Mouse (Mus musculus): ENCODE measurements at regions not wholly inside any gene's neighbourhood (a gene's known extent, or its start where the extent isn't known, plus 50 kb on each side); places are given as distances from the start of the nearest gene placed in this dataset.

- no peak for DNase-seq
Observed at GRCm38 (mm10) chr14:100607109-100607508, 322.6 kb upstream of the Klf12 start.

GRCm38 (mm10) chr14:100600886-100601451, 316.5 kb upstream of the Klf12 start:
- no peak for DNase-seq

- no peak for DNase-seq
Observed at GRCm38 (mm10) chr14:100570026-100570425, 285.5 kb upstream of the Klf12 start.

GRCm38 (mm10) chr14:100561884-100562283, 277.4 kb upstream of the Klf12 start:
- no peak for DNase-seq

GRCm38 (mm10) chr14:100558378-100558777, 273.9 kb upstream of the Klf12 start:
- no peak for DNase-seq

GRCm38 (mm10) chr14:100552466-100552865, 268.0 kb upstream of the Klf12 start:
- DNase-seq, result no peak

GRCm38 (mm10) chr14:100550266-100550665, 265.8 kb upstream of the Klf12 start:
- DNase-seq, result no peak

- no peak for DNase-seq
Observed at GRCm38 (mm10) chr14:100530217-100530616, 245.7 kb upstream of the Klf12 start.

GRCm38 (mm10) chr14:100529758-100530157, 245.3 kb upstream of the Klf12 start:
- no peak for DNase-seq

GRCm38 (mm10) chr14:100509396-100509795, 224.9 kb upstream of the Klf12 start:
- no peak for DNase-seq

GRCm38 (mm10) chr14:100508087-100508486, 223.6 kb upstream of the Klf12 start:
- no peak for DNase-seq

GRCm38 (mm10) chr14:100507616-100508015, 223.1 kb upstream of the Klf12 start:
- no peak for DNase-seq

GRCm38 (mm10) chr14:100488837-100489236, 204.4 kb upstream of the Klf12 start:
- DNase-seq, result no peak

- no peak for DNase-seq
Observed at GRCm38 (mm10) chr14:100485489-100485888, 201.0 kb upstream of the Klf12 start.

GRCm38 (mm10) chr14:100484101-100484500, 199.6 kb upstream of the Klf12 start:
- DNase-seq, result no peak

GRCm38 (mm10) chr14:100477595-100478380, 193.3 kb upstream of the Klf12 start:
- no peak for DNase-seq

GRCm38 (mm10) chr14:100468311-100468710, 183.8 kb upstream of the Klf12 start:
- no peak for DNase-seq

- no peak for DNase-seq
Observed at GRCm38 (mm10) chr14:100462321-100462720, 177.8 kb upstream of the Klf12 start.

- peak; percentile 57 for DNase-seq
Observed at GRCm38 (mm10) chr14:100461141-100462043, 176.9 kb upstream of the Klf12 start.

- no peak for DNase-seq
Observed at GRCm38 (mm10) chr14:100459601-100460290, 175.3 kb upstream of the Klf12 start.

GRCm38 (mm10) chr14:100458727-100459447, 174.4 kb upstream of the Klf12 start:
- peak; percentile 28 for DNase-seq

Measured in cerebellum, adult 8-10 months (tissue).